Mouse (Mus musculus) stomach, embryonic 14.5 days (tissue): ENCODE data around the gene Cyp2d26. TPM values are rescaled to one million over a fixed set of nuclear protein-coding genes. Genes with fewer than 3 reads are reported as not detected.

Experiments used
- ATAC-seq: fragments of 200-750 bp; cut with Nextera tagmentation; 2 replicates; pipeline ENCODE4 v1.8.0; 2017; ENCODE audit warnings: low read depth, moderate TSS enrichment; ENCODE audit not compliant: insufficient number of reproducible peaks, insufficient read depth, low FRiP score
- H3K27ac ChIP-seq: fragments of 300-500 bp; sonication (generic); 2 replicates; pipeline ENCODE4 v1.5.1; 2014; ENCODE audit warnings: mild to moderate bottlenecking, low read length, moderate library complexity, mixed read lengths
- H3K27me3 ChIP-seq: fragments of 300-500 bp; sonication (generic); 2 replicates; pipeline ENCODE4 v1.6.1; 2014; ENCODE audit warnings: low read length, control low read depth, mixed read lengths; ENCODE audit not compliant: control insufficient read depth, insufficient read depth
- H3K36me3 ChIP-seq: fragments of 300-500 bp; sonication (generic); 2 replicates; pipeline ENCODE4 v1.6.1; 2014; ENCODE audit warnings: mild to moderate bottlenecking, control low read depth, low read length, moderate library complexity, mixed read lengths; ENCODE audit not compliant: control insufficient read depth, insufficient read depth
- H3K4me1 ChIP-seq: fragments of 300-500 bp; sonication (generic); 2 replicates; pipeline ENCODE4 v1.6.1; 2014; ENCODE audit warnings: low read length, control low read depth, mixed read lengths; ENCODE audit not compliant: control insufficient read depth, insufficient read depth
- H3K4me2 ChIP-seq: fragments of 300-500 bp; sonication (generic); replicated peaks from 2 replicates; pipeline ENCODE4 v1.6.1; 2014; ENCODE audit warnings: low read depth, low read length, control low read depth
- H3K4me3 ChIP-seq: fragments of 300-500 bp; sonication (generic); 2 replicates; pipeline ENCODE4 v1.5.1; 2014; ENCODE audit warnings: low read depth, low read length, control low read depth
- H3K9ac ChIP-seq: fragments of 300-500 bp; sonication (generic); replicated peaks from 2 replicates; pipeline ENCODE4 v1.6.1; 2014; ENCODE audit warnings: low read depth, mild to moderate bottlenecking, control low read depth, low read length, moderate library complexity, mixed read lengths
- H3K9me3 ChIP-seq: fragments of 300-500 bp; sonication (generic); 2 replicates; pipeline ENCODE4 v1.6.1; 2016; ENCODE audit warnings: low read depth, low read length, control low read depth; ENCODE audit not compliant: control insufficient read depth
- WGBS: fragments of 180-500 bp; shearing (Covaris S2); extraction: QIAGEN DNeasy Blood & Tissue Kit; methylation state at CpG from one replicate; pipeline ENCODE4 v1.1.7; 2014; 5-methylcytosine and 5-hydroxymethylcytosine counted together
- polyA plus RNA-seq: library from polyadenylated mRNA; unstranded; fragments of >200 nt; fragmentation: Nextera tagmentation; extraction: Ambion mirVana; gene quantifications from 2 replicates; pipeline ENCODE4 v1.2.1, GENCODE M21; 2014

Cyp2d26 gene
- 10.7 and 12.1 TPM in 2 replicates for polyA plus RNA-seq

DNA sequence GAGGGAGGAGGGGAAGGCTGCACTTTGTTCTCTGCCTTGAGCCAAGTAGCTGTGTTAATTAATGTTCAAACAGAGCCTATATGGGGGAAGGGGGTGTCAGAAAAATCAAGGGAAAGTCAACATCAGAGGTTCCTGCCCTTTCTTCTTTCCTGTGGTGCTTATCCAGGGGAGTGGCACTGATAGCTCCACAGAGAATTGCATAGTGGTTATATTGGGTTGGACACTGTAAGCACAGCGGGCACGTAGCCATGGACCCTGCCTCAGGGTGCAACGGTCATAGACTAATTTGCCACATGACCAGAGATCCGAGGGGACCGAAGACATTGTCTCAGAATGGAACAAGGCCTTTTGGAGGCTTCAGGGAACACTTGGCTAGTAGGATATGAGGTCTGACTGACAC, at the start of gene Cyp2d26:
Gene Cyp2d26 (minus strand): TSS at position 18 of the 400 bp plus-strand sequence.
- no peaks in the 10 kb centered on the region for H3K4me1 ChIP-seq
- no peak within 1 kb of the TSS for H3K9ac ChIP-seq
- ATAC-seq, result peak; percentile 91
- WGBS, result 64% methylated on average over 5 of the region's 5 CpGs
- no peaks in the 10 kb centered on the region for H3K36me3 ChIP-seq
- H3K4me2 ChIP-seq, result no peak within 1 kb of the TSS
- no peaks in the 10 kb centered on the region for H3K9me3 ChIP-seq
- peak within 1 kb of the TSS; percentile 77; the same call in 1 of the 2 replicates for H3K27ac ChIP-seq
- no peaks in the 10 kb centered on the region for H3K27me3 ChIP-seq
- H3K4me3 ChIP-seq, result no peak within 1 kb of the TSS

GRCm38 (mm10) chr15:82839146-82839545, 45.1 kb upstream of the Cyp2d26 start:
- Histone ChIP-seq H3K9me3 (no peaks in the 10 kb centered on the region), H3K27me3 (no peaks in the 10 kb centered on the region), H3K27ac (no peak overlapping the region), H3K4me1 (no peaks in the 10 kb centered on the region), H3K4me2 (no peak overlapping the region), H3K9ac (no peak overlapping the region), H3K36me3 (no peaks in the 10 kb centered on the region), H3K4me3 (no peak overlapping the region)
- ATAC-seq, result no peak
- 91% methylated on average over 3 of the region's 3 CpGs for WGBS

GRCm38 (mm10) chr15:82829917-82830316, 35.8 kb upstream of the Cyp2d26 start:
- 87% methylated on average over 6 of the region's 6 CpGs for WGBS
- no peaks in the 10 kb centered on the region for H3K27me3 ChIP-seq
- H3K4me3 ChIP-seq, result no peak overlapping the region
- no peak overlapping the region for H3K9ac ChIP-seq
- no peaks in the 10 kb centered on the region for H3K4me1 ChIP-seq
- no peak overlapping the region for H3K27ac ChIP-seq
- no peak for ATAC-seq
- peaks cover 3% of the 10 kb centered on the region; the same call in 1 of the 2 replicates for H3K36me3 ChIP-seq
- no peak overlapping the region for H3K4me2 ChIP-seq
- no peaks in the 10 kb centered on the region for H3K9me3 ChIP-seq

DNA sequence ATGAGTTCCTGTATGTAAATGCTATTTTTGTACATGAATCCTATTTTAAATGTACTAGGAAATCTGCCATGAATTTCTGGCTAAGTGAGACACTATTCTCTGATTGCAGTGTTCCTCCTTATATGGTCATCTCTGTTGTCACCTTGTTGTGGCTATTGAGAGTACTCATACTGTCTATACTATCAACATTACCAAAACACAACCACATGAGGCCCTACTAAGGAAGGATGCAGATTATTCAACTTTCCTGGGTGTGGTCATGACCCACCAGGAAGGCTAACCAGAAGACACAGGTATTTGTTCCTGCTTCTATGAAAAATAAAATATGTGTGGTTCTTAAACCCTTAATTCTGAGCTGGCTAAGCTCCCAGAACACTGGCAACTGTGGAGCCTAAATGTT, 31.8 kb upstream of the Cyp2d26 start:
- no peak overlapping the region for H3K9ac ChIP-seq
- no peaks in the 10 kb centered on the region for H3K4me1 ChIP-seq
- H3K9me3 ChIP-seq, result no peaks in the 10 kb centered on the region
- H3K4me3 ChIP-seq, result no peak overlapping the region
- no peaks in the 10 kb centered on the region for H3K27me3 ChIP-seq
- no peak for ATAC-seq
- H3K36me3 ChIP-seq, result peaks cover 8% of the 10 kb centered on the region; the same call in 1 of the 2 replicates
- no peak overlapping the region for H3K4me2 ChIP-seq
- H3K27ac ChIP-seq, result no peak overlapping the region

- Histone ChIP-seq H3K4me2 (no peak overlapping the region), H3K27me3 (no peaks in the 10 kb centered on the region), H3K36me3 (peaks cover 5% of the 10 kb centered on the region; the same call in 1 of the 2 replicates), H3K9me3 (no peaks in the 10 kb centered on the region), H3K4me3 (no peak overlapping the region), H3K27ac (no peak overlapping the region), H3K9ac (no peak overlapping the region), H3K4me1 (no peaks in the 10 kb centered on the region)
- no peak for ATAC-seq
- 75% methylated on average over 3 of the region's 4 CpGs for WGBS
These were observed 28.3 kb upstream of the Cyp2d26 start for GRCm38 (mm10) chr15:82822347-82822746.

GRCm38 (mm10) chr15:82821657-82822056, 27.6 kb upstream of the Cyp2d26 start:
- Histone ChIP-seq H3K4me1 (no peaks in the 10 kb centered on the region), H3K9ac (no peak overlapping the region), H3K36me3 (peaks cover 5% of the 10 kb centered on the region; the same call in 1 of the 2 replicates), H3K4me3 (no peak overlapping the region), H3K27ac (no peak overlapping the region), H3K4me2 (no peak overlapping the region), H3K27me3 (no peaks in the 10 kb centered on the region), H3K9me3 (no peaks in the 10 kb centered on the region)
- WGBS, result 85% methylated on average over 1 of the region's 1 CpGs
- no peak for ATAC-seq

DNA sequence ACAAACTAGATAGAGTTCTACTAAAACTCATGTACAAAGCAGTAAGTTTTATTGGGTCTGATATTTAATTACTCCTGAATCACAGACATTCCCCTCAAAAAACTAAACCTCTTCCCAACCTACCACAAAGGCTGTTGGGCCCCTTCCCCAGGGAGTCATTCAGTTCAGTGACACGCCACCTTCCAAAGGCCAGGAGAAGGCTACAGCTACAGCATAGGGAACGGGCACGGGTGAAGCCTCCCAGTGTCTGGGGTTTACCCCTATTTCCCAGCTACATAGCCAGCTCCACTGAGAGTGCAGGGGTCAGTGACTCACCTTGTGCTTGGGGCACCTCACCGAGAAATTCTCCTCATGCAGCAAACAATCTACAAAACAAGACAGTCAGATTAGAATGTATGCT, 21.2 kb upstream of the Cyp2d26 start:
- no peak overlapping the region for H3K4me2 ChIP-seq
- H3K4me3 ChIP-seq, result no peak overlapping the region
- no peak overlapping the region for H3K9ac ChIP-seq
- H3K27ac ChIP-seq, result no peak overlapping the region
- WGBS, result 86% methylated on average over 4 of the region's 4 CpGs
- no peaks in the 10 kb centered on the region for H3K27me3 ChIP-seq
- no peak for ATAC-seq
- no peaks in the 10 kb centered on the region for H3K9me3 ChIP-seq
- H3K4me1 ChIP-seq, result no peaks in the 10 kb centered on the region
- peaks cover 3% of the 10 kb centered on the region for H3K36me3 ChIP-seq

GRCm38 (mm10) chr15:82814806-82815205, 20.7 kb upstream of the Cyp2d26 start:
- ATAC-seq, result no peak
- Histone ChIP-seq H3K9ac (no peak overlapping the region), H3K4me1 (no peaks in the 10 kb centered on the region), H3K4me3 (no peak overlapping the region), H3K27ac (no peak overlapping the region), H3K27me3 (no peaks in the 10 kb centered on the region), H3K36me3 (peaks cover 3% of the 10 kb centered on the region), H3K4me2 (no peak overlapping the region), H3K9me3 (no peaks in the 10 kb centered on the region)
- 66% methylated on average over 4 of the region's 4 CpGs for WGBS

GRCm38 (mm10) chr15:82814321-82814720, 20.2 kb upstream of the Cyp2d26 start:
- Histone ChIP-seq H3K4me2 (no peak overlapping the region), H3K4me1 (no peaks in the 10 kb centered on the region), H3K27ac (no peak overlapping the region), H3K27me3 (no peaks in the 10 kb centered on the region), H3K4me3 (no peak overlapping the region), H3K9me3 (no peaks in the 10 kb centered on the region), H3K36me3 (peaks cover 3% of the 10 kb centered on the region), H3K9ac (no peak overlapping the region)
- no peak for ATAC-seq
- 79% methylated on average over 7 of the region's 7 CpGs for WGBS
